Mouse (Mus musculus) lung, adult 2 months (tissue): ENCODE results near the gene Mroh2a. TPM values are rescaled to one million over a fixed set of nuclear protein-coding genes. Genes with fewer than 3 reads are reported as not detected.

Experiments used
- DNase-seq: peaks from one replicate; pipeline ENCODE4 v3.0.0; 2022
- H3K4me1 ChIP-seq: fragments of 200-500 bp; 2 replicates; pipeline ENCODE4 v1.6.1; 2011; ENCODE audit warnings: low read length; ENCODE audit not compliant: control insufficient read depth, insufficient read depth
- H3K4me3 ChIP-seq: fragments of 200-500 bp; replicated peaks from 2 replicates; pipeline ENCODE3; 2011; ENCODE audit warnings: low read depth, mild to moderate bottlenecking, control low read depth, low read length; ENCODE audit errors: extremely low read depth
- CTCF ChIP-seq: fragments of 200-500 bp; IDR thresholded peaks from 2 replicates; pipeline ENCODE4 v1.5.1; 2011; ENCODE audit warnings: mild to moderate bottlenecking, low read length, control low read depth; ENCODE audit not compliant: insufficient read depth
- POLR2A ChIP-seq: fragments of 200-500 bp; IDR thresholded peaks from 2 replicates; pipeline ENCODE4 v1.6.1; 2011; ENCODE audit warnings: low read depth, mild to moderate bottlenecking, control low read depth, low read length, borderline replicate concordance; ENCODE audit errors: extremely low read depth
- WGBS: fragments of 180-500 bp; shearing (Covaris S2); methylation state at CpG from one replicate; pipeline ENCODE4 v1.1.7; 2018; 5-methylcytosine and 5-hydroxymethylcytosine counted together
- polyA plus RNA-seq: library from polyadenylated mRNA; depleted of rRNA; stranded (reverse); fragments of >200 nt; gene quantifications from 2 replicates; pipeline ENCODE4 v1.2.3, GENCODE M21; 2012

Gene Mroh2a
- polyA plus RNA-seq, 1 experiment, result 0.20 TPM

DNA sequence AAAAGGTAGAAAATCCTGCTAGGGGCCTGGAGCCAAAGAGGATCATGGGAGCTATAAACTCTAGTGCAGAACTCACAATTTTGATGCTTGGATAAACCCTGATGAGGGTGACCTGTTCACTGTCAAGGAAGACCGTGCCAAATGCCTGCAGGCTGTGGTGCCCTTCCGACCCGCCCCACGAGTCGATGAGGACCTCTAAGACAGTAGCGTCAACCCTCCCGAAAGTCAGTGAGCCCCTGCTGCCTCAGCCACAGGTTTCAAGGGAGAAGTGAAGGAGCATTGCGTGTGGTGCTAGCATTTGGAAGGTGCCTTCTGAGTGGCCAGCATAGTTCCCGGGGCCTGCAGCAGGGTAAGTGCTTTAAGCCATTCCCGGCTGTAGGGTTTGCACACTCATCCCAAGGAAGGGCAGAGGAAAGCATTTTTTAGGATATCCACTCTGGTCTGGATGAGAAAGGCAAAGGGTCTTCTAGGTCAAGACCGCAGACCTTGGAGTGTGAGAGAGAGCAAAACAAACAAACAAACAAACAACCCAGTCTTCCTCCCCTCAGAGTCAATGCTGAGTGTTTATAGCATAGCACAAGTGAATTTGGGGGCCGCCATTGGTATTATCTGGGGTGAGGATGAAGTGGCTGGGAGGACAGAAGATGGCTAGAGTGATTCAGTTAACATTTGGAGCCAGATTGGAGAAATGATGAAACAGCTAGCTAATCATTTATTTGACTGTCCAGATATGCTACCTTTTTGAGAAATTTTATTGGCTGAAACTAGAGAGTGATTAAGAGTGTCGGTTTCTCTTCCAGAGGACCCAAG is 60.3 kb downstream of the Mroh2a start:
- 70% methylated on average over 13 of the region's 13 CpGs for WGBS
- Histone ChIP-seq H3K4me1 (no peaks in the 10 kb centered on the region), H3K4me3 (no peak overlapping the region)
- no peak for TF ChIP-seq CTCF
- TF ChIP-seq POLR2A, result no peak
- no peak for DNase-seq

- Histone ChIP-seq H3K4me1 (no peaks in the 10 kb centered on the region), H3K4me3 (no peak overlapping the region)
- TF ChIP-seq CTCF, result no peak
- no peak for TF ChIP-seq POLR2A
- peak; percentile 72 for DNase-seq
- WGBS, result 33% methylated on average over 5 of the region's 5 CpGs
Observed at GRCm38 (mm10) chr1:88287697-88287980, 60.9 kb downstream of the Mroh2a start.

GRCm38 (mm10) chr1:88288056-88288788 is 61.4 kb downstream of the Mroh2a start:
- no peak overlapping the region for H3K4me3 ChIP-seq
- no peak for TF ChIP-seq CTCF
- TF ChIP-seq POLR2A, result no peak
- H3K4me1 ChIP-seq, result no peaks in the 10 kb centered on the region
- DNase-seq, result no peak
- 29% methylated on average over 3 of the region's 3 CpGs for WGBS

DNA sequence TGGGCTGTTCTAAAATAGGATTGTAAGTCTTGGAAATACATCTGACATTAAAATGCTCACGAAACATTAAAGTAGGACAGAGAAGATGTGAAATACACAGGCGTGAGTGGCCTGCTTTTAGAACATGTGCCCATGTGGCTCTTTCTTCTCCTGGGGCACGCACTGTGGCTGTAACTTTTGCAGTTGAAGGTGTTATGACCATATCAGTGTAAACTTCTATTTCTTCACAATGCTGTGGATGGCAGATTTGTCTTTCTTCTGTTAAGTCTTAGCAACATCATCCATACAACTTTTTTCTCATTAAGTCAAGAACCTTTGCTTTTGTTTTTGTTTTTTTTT is 62.0 kb downstream of the Mroh2a start:
- 63% methylated on average over 3 of the region's 3 CpGs for WGBS
- DNase-seq, result no peak
- TF ChIP-seq CTCF (no peak), POLR2A (no peak)
- no peaks in the 10 kb centered on the region for H3K4me1 ChIP-seq
- H3K4me3 ChIP-seq, result no peak overlapping the region

DNA sequence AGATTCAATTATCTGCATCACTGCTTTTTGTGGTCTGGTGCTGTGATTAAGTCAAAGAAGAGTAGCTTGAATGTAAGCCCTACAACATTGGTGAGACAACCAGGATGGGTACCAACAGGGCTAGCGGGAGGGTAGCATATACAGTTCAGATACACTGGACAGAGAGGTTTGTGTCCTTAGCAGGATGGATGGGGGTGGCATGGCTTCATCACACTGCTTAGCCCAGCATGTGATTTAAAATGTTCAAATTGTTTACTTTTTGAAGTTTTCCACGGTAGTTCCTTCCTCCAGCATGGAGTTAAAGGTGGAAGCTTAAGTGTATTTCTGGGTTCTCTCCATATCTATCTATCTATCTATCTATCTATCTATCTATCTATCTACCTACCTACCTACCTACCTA is 62.4 kb downstream of the Mroh2a start:
- Histone ChIP-seq H3K4me3 (no peak overlapping the region), H3K4me1 (no peaks in the 10 kb centered on the region)
- WGBS, result 38% methylated on average over 2 of the region's 2 CpGs
- TF ChIP-seq POLR2A (no peak), CTCF (no peak)
- no peak for DNase-seq

- Histone ChIP-seq H3K4me3 (no peak overlapping the region), H3K4me1 (no peaks in the 10 kb centered on the region)
- no peak for DNase-seq
- TF ChIP-seq CTCF (no peak), POLR2A (no peak)
- 34% methylated on average over 4 of the region's 4 CpGs for WGBS
Observed at GRCm38 (mm10) chr1:88289917-88290316, 63.1 kb downstream of the Mroh2a start.

DNA sequence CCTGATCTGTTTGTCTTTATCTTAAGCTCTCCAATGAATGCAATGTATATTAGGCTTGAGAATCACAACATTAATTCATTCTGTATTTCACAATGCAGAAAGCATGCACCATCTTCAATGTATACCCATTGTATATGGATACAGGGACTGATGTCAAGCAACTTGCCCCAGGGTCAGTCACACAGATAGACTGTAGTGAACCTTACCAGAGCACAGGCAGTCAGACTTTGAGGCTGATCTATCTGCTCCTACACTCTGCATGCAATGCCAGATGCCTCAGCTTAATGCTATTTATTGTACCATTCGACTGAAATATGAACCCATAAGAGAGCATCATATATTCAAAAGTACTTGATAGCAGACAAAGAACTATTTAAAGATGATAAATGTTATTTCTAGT is 63.7 kb downstream of the Mroh2a start:
- H3K4me3 ChIP-seq, result no peak overlapping the region
- no peak for TF ChIP-seq CTCF
- no peak for TF ChIP-seq POLR2A
- WGBS, result 71% methylated on average over 1 of the region's 1 CpGs
- DNase-seq, result no peak
- no peaks in the 10 kb centered on the region for H3K4me1 ChIP-seq

DNA sequence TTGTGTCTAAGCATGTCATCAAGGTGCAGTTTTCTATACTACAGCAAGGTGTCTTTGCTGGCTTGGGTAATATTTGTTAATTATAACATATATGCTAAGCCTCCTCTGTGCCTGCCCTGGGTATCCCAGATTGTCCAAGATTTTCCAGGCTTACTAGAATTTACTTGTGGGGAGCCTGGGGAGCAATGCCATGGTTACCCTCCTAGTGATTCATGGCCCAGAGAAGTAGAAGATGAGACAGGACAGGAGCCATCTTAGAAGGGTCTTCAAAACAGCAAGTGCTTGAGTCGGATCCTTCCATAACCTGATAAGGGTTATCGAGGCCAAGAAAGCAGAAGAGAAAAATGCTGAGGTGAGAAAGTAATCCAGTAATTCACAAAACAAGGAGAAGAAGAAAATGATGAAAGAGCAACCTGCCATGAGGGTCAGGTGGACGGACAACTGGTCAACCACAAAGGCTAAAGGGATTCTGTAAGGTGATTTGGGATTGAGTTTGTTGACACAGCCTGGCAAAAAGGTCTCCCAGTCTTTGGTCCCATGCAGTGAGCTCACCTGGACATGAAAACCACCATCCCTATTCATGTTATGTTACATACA is 64.7 kb downstream of the Mroh2a start:
- TF ChIP-seq POLR2A (no peak), CTCF (no peak)
- no peaks in the 10 kb centered on the region for H3K4me1 ChIP-seq
- no peak overlapping the region for H3K4me3 ChIP-seq
- no peak for DNase-seq
- WGBS, result 58% methylated on average over 3 of the region's 3 CpGs

- H3K4me1 ChIP-seq, result no peaks in the 10 kb centered on the region
- DNase-seq, result no peak
- WGBS, result 54% methylated on average over 2 of the region's 2 CpGs
- H3K4me3 ChIP-seq, result no peak overlapping the region
- no peak for TF ChIP-seq CTCF
- TF ChIP-seq POLR2A, result no peak
Observed at GRCm38 (mm10) chr1:88292057-88292456, 65.3 kb downstream of the Mroh2a start.

- WGBS, result 24% methylated on average over 1 of the region's 1 CpGs
- H3K4me3 ChIP-seq, result no peak overlapping the region
- no peak for DNase-seq
- TF ChIP-seq POLR2A (no peak), CTCF (no peak)
- no peaks in the 10 kb centered on the region for H3K4me1 ChIP-seq
Observed at GRCm38 (mm10) chr1:88294650-88295049, 67.9 kb downstream of the Mroh2a start.
